Mouse (Mus musculus) spleen, adult 2 months (tissue): ENCODE results near the gene Tex19.1.

ENCODE experiments used
- CTCF ChIP-seq: fragments of 200-500 bp; IDR thresholded peaks from 2 replicates; pipeline ENCODE4 v1.5.1; 2011; ENCODE audit warnings: mild to moderate bottlenecking, inconsistent platforms; ENCODE audit not compliant: insufficient read depth, insufficient read length, insufficient replicate concordance; ENCODE audit errors: extremely low read depth
- POLR2A ChIP-seq: fragments of 200-500 bp; IDR thresholded peaks from 2 replicates; pipeline ENCODE4 v1.6.1; 2011; ENCODE audit warnings: low read depth, low read length, inconsistent platforms

GRCm38 (mm10) chr11:121137682-121138081 is 8.3 kb upstream of the Tex19.1 start:
- TF ChIP-seq POLR2A (no peak), CTCF (no peak)
